In the genomic region with DNA sequence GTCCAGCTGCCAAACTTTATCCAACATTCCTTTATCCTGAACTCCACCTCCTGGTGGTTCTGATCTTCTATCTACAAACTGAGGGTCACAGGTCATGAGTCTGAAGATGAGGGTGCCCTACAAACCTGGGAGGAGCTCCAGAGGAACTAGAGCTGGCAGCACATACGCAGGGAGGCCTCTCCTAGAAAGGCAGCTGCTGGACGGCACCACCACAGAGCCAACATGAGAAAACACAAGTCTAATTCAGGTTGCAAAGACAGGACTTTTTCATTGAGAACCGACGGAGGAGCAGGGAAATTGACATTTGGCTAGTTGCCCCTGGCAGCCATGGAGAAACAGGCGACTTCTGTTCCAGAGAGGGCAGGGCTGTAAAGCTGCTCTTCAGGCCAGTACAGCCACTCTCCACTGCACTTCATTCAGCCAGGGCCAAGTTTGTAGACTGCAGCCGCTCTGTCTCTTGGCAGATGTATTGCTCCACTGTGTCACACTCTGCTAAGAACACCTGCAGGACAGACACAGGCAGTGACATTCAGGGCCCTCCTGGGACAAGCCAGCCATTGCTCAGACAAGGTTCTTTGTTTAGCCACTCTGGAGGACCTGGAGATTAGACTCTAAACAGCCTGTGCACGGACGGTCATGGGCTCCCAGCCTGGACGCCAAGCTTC, we compare ENCODE assay signal across 9 mouse cellular contexts. TPM values are rescaled to one million over a fixed set of nuclear protein-coding genes. Genes with fewer than 3 reads are reported as not detected.
DNase-seq lines count a peak whose midpoint lies in the region; ATAC-seq and TF ChIP-seq lines count a peak whose summit lies in the region.
"Had no signal": no experiment of that assay in that cellular context is flagged by ENCODE, and none has a peak within 500 bp of the region (broad histone marks: within the 10 kb centered on the region; RNA-seq: fewer than 3 reads in every experiment).

No protein-coding gene starts in this region.

- peaks cover 6% of the 10 kb centered on the region for H3K9me3 ChIP-seq in heart, embryonic 10.5 days
- no peaks in the 10 kb centered on the region for H3K9me3 ChIP-seq in midbrain, postnatal 0 days (ENCODE audit: low read length)

- ATAC-seq in midbrain, postnatal 0 days (ENCODE audit: low FRiP score) = peak; percentile 91

- H3K4me3 ChIP-seq in heart, embryonic 10.5 days = no peak overlapping the region
- H3K4me3 ChIP-seq in midbrain, postnatal 0 days (ENCODE audit: low read depth, low read length) = no peak overlapping the region

- H3K4me1 ChIP-seq in heart, embryonic 10.5 days = no peaks in the 10 kb centered on the region
- no peaks in the 10 kb centered on the region for H3K4me1 ChIP-seq in midbrain, postnatal 0 days (ENCODE audit: insufficient read depth, low read length)

- H3K27ac ChIP-seq in heart, embryonic 10.5 days = no peak overlapping the region
- H3K27ac ChIP-seq in midbrain, postnatal 0 days (ENCODE audit: low read depth, low read length) = no peak overlapping the region
- H3K27ac ChIP-seq: liver, embryonic 14.5 days had no signal

- 90% methylated on average over 9 of the region's 9 CpGs for WGBS in heart, embryonic 10.5 days
- WGBS in midbrain, postnatal 0 days = 83% methylated on average over 9 of the region's 9 CpGs

- peak; percentile 98 for DNase-seq in heart, adult 11 months
- no peak for DNase-seq in heart, embryonic 10.5 days (ENCODE audit: low spot score)
- peak; percentile 43 for DNase-seq in adrenal gland, postnatal 25 days
- DNase-seq in frontal cortex, postnatal 10 days (ENCODE audit: low spot score in 2 of 2) = peak; percentile 48 to 72
- DNase-seq in layer of hippocampus, postnatal 14 days (ENCODE audit: low spot score in 2 of 2) = peak; percentile 61 to 80
- DNase-seq in midbrain, postnatal 0 days (ENCODE audit: low spot score) = peak; percentile 91
- DNase-seq in urinary bladder, postnatal 10 days (ENCODE audit: low spot score) = no peak
- DNase-seq in retina, postnatal 1 day = no peak

- no peak overlapping the region for H3K4me2 ChIP-seq in midbrain, postnatal 0 days (ENCODE audit: low read depth, low read length, poor library complexity, severe bottlenecking)

- peaks cover 96% of the 10 kb centered on the region for H3K36me3 ChIP-seq in heart, embryonic 10.5 days
- peaks cover 32% of the 10 kb centered on the region for H3K36me3 ChIP-seq in midbrain, postnatal 0 days (ENCODE audit: insufficient read depth, low read length)

- H3K9ac ChIP-seq in midbrain, postnatal 0 days (replicated peaks; ENCODE audit: low read length, poor library complexity, severe bottlenecking) = no peak overlapping the region
- H3K9ac ChIP-seq: liver, embryonic 14.5 days had no signal

- TF ChIP-seq CTCF in midbrain, postnatal 0 days (IDR thresholded peaks at IDR 0.05) = no peak

- H3K27me3 ChIP-seq in heart, embryonic 10.5 days (ENCODE audit: insufficient read depth, poor library complexity, severe bottlenecking) = no peaks in the 10 kb centered on the region
- H3K27me3 ChIP-seq in midbrain, postnatal 0 days (ENCODE audit: insufficient read depth, low read length) = no peaks in the 10 kb centered on the region

RNA-seq across cellular contexts. Expression of gene Bag1, which starts 11.8 kb away (rescaled TPM):
- 181 and 209 TPM in 2 replicates for polyA plus RNA-seq in heart, embryonic 10.5 days (2016; fragmentation: Nextera tagmentation; extraction: Ambion mirVana)
- 276 and 283 TPM in 2 replicates for total RNA-seq in adrenal gland, postnatal 25 days (2021)
- total RNA-seq in layer of hippocampus, postnatal 14 days (2021) = 100 to 1,000 TPM; 152 to 154 TPM
- total RNA-seq in midbrain, postnatal 0 days (2014; rRNA removed) = 92.3 and 114 TPM in 2 replicates
- 163 and 170 TPM in 2 replicates for polyA plus RNA-seq in midbrain, postnatal 0 days (2015; fragmentation: Nextera tagmentation; extraction: Ambion mirVana)

RNA-seq across cellular contexts. Expression of gene Chmp5, which starts 11.9 kb away (rescaled TPM):
- 72.3 and 76.7 TPM in 2 replicates for polyA plus RNA-seq in heart, embryonic 10.5 days (2016; fragmentation: Nextera tagmentation; extraction: Ambion mirVana)
- 103 and 105 TPM in 2 replicates for total RNA-seq in adrenal gland, postnatal 25 days (2021)
- total RNA-seq in layer of hippocampus, postnatal 14 days (2021) = 10 to 100 TPM; 74.8 to 82.1 TPM
- 65.2 and 66.9 TPM in 2 replicates for total RNA-seq in midbrain, postnatal 0 days (2014; rRNA removed)
- polyA plus RNA-seq in midbrain, postnatal 0 days (2015; fragmentation: Nextera tagmentation; extraction: Ambion mirVana) = 131 and 137 TPM in 2 replicates

RNA-seq across cellular contexts. Expression of gene Spink4, which starts 16.5 kb away (rescaled TPM):
- 6.2 and 10.2 TPM in 2 replicates for polyA plus RNA-seq in heart, embryonic 10.5 days (2016; fragmentation: Nextera tagmentation; extraction: Ambion mirVana)
- total RNA-seq in adrenal gland, postnatal 25 days (2021) = 5.2 and 10.7 TPM in 2 replicates
- not detected for total RNA-seq in layer of hippocampus, postnatal 14 days (2021)
- total RNA-seq in midbrain, postnatal 0 days (2014; rRNA removed) = not detected in 2 replicates
- not detected in 2 replicates for polyA plus RNA-seq in midbrain, postnatal 0 days (2015; fragmentation: Nextera tagmentation; extraction: Ambion mirVana)

RNA-seq across cellular contexts. Expression of gene Nfx1, which starts 34.4 kb away (rescaled TPM):
- polyA plus RNA-seq in heart, embryonic 10.5 days (2016; fragmentation: Nextera tagmentation; extraction: Ambion mirVana) = 76.5 and 87.4 TPM in 2 replicates
- 86.1 and 90.5 TPM in 2 replicates for total RNA-seq in adrenal gland, postnatal 25 days (2021)
- total RNA-seq in layer of hippocampus, postnatal 14 days (2021) = 10 to 100 TPM; 59.1 to 61.6 TPM
- total RNA-seq in midbrain, postnatal 0 days (2014; rRNA removed) = 63.1 and 74.4 TPM in 2 replicates
- 70.6 and 76.3 TPM in 2 replicates for polyA plus RNA-seq in midbrain, postnatal 0 days (2015; fragmentation: Nextera tagmentation; extraction: Ambion mirVana)

Comparison
In these comparisons a context has a peak if more than half of its experiments do, and no peak if none do; other contexts are left out.
1. DNase-seq: peak in heart, adult 11 months (single experiment), adrenal gland, postnatal 25 days (single experiment), frontal cortex, postnatal 10 days (2 of 2), layer of hippocampus, postnatal 14 days (2 of 2) and midbrain, postnatal 0 days (single experiment); none in heart, embryonic 10.5 days (single experiment), urinary bladder, postnatal 10 days (single experiment) and retina, postnatal 1 day (single experiment).